Mouse (Mus musculus): ENCODE data around the gene Recql.

Gene Recql

GRCm38 (mm10) chr6:142387011-142387754, at the start of gene Recql, which contains the start of gene Golt1b:
Gene Recql (minus strand): TSS chr6:142387087.
Gene Golt1b (plus strand): TSS chr6:142387221.
- peak; percentile 95 for DNase-seq (ENCODE audit: low spot score)

DNA sequence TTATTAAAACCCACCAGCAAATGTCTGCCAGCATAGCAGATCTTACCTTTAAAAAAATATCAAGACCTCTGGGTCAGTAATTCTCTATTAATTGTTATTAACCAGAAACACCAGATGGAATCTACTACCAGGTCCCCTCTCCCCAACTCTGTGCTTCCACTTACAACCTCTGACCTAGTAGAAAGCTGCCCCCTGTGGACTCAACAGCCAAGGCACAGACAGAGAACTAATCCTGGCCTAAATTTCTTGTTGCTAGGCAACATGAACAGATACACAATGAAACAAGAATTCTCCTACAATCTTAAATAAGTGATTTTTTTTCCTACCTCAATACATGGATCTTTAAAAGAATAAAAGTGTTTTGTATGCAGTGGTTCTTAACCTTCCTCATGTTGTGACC, 42.2 kb upstream of the Recql start:
- no peak for DNase-seq (ENCODE audit: low spot score)

GRCm38 (mm10) chr6:142424976-142425375, 38.1 kb upstream of the Recql start:
- no peak for DNase-seq (ENCODE audit: low spot score)

DNA sequence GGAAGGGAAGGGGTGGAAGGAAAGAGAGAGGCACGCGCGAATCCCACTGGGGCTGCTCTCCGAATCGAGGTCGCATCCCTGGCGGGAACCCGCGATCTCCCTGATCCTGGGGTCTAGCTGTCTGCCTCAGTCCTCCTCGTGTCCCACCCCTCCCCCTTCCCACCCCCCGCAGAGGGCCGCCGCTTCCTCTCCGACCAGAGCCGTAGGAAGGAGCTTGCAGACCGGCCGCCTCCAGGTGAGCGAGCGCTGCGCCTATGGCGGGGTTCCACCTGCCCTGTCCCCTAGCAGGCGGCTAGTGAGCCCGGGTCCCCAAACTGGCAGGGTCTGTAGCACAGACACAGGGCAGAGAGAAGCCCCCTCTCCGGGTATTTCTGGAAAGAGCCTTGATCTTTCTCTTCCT, 27.7 kb upstream of the Recql start:
- no peak for DNase-seq (ENCODE audit: low spot score)

DNA sequence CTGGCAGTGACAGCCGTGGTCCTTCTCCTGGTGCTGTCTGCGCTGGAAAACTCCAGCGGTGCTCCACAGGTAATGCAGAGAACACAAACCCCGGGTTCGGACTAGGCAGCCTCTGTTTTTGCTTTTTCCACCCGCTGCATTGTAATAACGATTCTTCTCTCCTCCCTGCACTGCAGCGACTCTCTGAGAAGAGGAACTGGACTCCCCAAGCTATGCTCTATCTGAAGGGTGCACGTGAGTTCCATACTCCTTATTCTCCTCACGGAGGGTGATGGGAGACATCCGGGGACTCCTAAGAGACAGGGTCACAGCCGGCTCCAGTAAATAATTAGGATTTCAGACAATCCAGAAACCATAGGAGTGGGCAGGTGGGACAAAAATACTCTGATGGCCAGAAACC, 27.0 kb upstream of the Recql start:
- DNase-seq (ENCODE audit: low spot score): no peak

- DNase-seq (ENCODE audit: low spot score): no peak
Measured at GRCm38 (mm10) chr6:142412906-142413491, 26.1 kb upstream of the Recql start, which contains the start of gene Spx. Gene Spx (plus strand): TSS chr6:142413441.

- no peak for DNase-seq (ENCODE audit: low spot score)
Measured at GRCm38 (mm10) chr6:142411140-142411539, 24.3 kb upstream of the Recql start.

GRCm38 (mm10) chr6:142395756-142396155, 8.9 kb upstream of the Recql start:
- no peak for DNase-seq (ENCODE audit: low spot score)

DNA sequence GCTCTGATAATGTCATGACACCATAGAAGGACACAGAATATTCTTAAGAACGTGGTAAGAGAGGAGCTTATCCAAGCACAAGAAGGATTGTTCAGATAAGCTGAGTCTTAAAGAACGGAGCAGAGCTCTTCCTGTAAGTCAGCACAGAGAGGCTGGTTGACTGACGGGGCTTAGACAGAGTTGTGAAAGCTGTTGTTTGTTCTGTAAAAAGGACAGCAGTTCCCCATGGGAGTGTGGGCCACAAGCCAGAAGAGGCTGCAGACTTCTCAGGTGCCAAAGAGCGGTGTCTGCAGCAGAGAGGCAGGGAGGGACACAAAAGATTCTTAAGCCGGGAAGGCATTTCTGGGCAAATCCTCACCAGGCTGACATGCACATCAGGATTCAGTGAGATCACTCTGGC, 7.8 kb upstream of the Recql start:
- no peak for DNase-seq (ENCODE audit: low spot score)

DNA sequence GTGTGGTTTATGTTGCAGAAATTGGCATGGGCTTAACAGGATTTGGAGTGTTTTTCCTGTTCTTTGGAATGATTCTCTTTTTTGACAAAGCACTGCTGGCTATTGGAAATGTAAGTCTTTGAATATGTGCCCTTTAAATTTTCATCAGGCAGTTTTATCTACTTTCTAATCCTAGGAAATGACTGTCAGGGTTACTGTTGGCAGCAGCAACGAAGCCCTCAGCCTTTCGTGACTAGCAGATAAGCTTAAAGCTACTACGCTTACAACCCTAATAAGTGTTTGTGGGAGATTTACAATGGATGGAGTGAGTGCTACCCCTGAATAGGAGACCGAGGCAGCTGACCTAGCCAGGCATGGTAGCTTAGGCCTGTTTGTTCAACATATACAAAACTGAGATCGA, 5.4 kb upstream of the Recql start:
- no peak for DNase-seq (ENCODE audit: low spot score)

DNA sequence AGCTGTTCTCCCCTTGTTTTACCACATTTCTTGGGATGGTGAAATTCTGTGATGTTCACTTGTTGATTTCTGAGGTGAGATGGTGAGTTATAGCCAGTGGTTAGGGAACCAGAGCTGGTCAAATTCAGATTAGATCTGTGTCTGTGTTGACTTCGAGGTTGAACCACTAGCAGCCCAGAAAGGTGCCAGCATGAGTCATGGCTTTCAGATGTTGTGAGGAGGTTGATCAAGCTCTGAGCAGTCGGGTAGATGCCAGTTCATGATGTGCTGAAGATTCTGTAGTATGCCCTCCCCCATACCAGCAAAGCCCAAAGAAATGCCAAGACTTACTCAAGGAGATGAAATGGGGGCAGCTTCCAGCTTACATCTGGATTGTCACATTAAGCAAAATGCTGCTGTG, 2.2 kb upstream of the Recql start:
- DNase-seq (ENCODE audit: low spot score): no peak

- DNase-seq (ENCODE audit: low spot score): peak; percentile 22
Measured at GRCm38 (mm10) chr6:142387755-142388271, 926 bp upstream of the Recql start.

DNA sequence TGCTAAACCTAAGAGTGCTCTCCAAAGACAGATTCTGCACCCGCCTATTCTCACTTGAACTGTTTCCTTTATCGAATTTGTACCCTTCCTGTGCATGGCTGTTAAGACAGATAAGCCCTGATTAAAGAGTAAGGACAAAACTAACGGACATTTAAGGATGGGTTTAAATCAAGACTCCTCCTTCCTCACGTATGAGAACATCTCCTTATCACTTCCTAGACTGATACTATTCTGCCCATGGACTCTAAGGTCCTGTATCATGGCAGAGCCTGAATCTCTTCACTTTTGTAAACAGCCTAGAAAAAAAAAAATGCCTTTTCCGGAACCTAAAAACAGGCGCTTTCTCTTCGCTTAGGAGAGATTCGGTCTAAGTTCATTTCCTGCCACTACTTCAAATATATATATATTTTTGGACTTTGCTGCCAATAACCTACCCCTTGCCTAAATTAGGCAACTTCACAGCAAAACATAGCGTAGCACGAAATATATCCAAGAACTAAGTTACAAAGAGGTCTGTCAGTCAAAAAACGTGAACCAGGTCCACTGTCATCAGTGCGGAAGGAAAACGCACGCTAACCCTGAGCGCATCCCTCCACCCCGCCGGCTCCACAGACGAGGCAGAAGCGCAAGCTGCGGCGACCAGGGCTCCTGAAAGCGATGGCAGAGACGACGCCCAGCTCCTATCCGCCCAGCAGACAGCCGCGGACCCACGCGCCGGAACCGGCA, 439 bp downstream of the Recql start:
- peak; percentile 53 for DNase-seq (ENCODE audit: low spot score)

DNA sequence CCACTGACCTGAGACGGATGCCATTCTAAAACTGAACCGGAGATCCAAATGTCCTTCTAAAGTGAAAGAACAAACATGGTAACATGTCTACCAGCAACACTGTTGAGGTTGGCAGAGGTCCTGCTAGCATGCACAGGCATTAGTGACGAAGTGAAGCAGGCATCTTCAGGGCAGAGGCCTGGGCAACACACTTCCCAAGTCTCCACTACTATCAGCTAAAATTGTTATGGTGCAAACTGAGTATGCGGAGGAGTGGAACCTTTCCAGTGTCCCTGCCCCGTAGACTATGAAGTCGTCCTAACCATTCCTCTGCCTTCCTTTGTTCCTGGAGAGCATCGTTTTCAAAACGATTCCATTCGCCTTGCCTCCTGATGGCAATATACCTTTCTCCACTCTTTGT, 2.4 kb downstream of the Recql start:
- DNase-seq (ENCODE audit: low spot score): no peak

DNA sequence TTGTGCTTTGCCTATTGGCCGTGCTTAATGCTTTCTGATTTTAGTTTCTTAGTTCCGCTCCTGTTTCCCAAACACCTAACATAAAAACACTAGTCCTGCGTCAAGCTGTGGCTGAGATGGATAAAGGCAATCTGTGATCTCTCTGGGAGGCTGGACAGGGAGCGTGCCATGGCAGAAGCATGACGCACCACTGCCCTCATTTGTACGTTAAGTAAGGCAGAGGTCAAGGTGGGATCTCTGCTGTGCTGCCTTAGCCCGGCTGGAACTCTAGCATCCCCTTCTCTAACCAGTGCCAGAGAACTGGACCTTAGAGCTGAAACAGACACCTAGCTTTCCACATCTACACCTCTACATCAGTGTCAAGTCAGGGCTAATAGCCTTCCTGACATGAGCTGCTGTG, 5.3 kb downstream of the Recql start:
- DNase-seq (ENCODE audit: low spot score): no peak

DNA sequence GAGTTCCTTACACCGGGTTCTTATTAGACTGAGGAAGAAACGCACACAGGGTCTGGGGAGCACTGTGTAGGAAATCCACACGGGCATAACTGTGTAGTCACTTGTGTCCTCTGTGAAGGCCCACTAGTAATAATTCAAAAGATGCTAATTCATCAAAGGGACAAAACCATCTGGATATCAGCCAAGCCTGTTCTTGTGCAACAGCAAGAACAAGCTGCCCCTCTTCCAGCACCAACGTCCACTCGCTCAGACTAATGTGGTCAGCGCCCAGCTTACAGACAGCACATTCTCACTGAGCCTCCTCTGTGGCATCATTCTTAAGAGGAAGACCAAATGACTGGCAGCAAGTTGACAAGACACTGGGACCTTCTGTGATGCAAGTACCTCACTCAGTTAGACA, 6.9 kb downstream of the Recql start:
- no peak for DNase-seq (ENCODE audit: low spot score)

DNA sequence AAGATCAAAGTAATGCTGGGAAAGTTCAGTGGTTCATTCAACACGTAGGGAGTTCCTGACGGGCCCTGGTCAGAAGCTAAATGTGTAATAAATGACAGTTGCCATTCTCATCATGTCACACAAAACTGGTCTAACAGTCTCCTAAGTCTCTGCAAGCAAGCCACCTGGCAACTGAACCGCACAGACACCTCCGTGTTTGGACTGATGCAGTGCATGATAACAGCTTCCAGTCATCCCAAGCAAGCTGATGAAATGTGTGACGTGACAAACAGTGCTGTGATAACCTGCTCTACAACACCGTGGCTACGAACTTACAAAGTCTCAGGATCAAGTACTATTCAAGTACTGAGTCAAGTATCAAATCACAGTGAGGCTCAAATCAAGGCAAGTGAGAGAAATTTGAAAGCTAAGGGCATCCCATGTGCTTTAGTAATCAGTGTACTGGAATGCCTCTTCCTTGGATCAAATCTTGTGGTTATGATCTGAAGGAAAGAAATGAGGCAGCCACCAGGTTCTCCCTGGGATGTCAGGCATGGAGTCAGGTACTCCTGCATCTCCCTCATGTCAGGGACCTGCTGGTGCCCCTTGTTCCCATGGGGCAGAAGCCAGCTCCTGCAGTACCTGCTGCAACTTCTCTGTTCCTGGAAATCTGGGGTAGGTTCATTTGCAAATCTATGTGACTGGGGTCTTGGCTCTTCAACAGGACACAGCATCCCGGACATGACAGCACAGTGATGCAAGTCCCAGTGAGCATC, 8.1 kb downstream of the Recql start:
- no peak for DNase-seq (ENCODE audit: low spot score)

DNA sequence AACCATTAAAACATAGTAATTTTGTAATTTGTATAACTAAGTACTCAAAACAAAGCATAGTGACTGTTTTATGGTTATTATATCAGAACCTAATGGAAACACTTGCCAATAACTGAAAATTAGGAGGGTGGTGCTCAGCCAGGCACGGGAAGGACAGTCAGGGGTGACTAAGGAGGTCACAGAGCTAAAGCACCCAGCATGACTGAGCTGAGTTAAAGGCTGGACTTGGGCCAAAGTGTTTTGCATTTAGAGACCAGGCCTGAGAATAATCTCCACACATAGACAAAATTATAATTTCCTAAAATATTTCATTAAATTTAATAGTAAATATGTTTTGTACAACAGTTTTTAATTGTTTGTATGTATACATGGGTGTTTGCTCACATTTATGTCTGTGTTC, 9.8 kb downstream of the Recql start:
- DNase-seq (ENCODE audit: low spot score): no peak

DNA sequence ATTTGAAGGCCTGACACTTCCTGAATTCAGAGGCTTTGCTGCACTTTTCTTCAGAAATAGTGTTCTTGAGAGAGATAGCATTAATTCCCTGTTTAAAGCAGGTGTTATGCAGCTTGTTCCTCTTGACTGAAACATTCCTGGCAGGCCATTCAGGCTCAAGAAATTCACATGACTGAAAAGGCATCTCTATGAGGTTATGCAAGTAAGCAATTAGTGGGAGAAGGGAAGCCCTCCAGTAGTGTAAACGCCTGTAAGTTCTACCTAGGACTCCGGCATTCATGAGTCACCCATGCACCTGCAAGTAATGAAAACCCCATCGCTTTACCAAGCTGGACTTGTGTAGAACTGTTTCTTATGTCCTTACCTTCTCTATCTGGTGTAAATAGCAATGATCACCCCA, 17.3 kb downstream of the Recql start:
- DNase-seq (ENCODE audit: low spot score): no peak

DNA sequence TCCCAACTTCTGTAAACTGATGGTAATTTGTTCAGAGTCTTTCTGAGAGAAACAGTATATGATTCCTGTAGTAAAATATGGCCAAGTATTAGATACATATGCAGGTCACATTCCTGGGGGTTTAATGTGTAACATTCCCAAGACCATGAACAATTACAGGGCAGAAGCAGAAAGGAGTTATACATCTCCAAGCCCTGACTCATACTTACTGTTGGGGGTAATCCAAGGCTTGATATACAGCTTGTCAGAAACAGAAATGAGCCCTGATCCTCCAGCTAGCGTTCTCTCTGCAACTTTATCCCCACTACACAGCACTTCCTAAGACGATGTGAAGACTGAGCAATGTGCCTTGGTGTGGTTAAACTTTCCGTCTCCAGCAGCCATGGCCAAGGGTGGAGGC, 19.3 kb downstream of the Recql start:
- DNase-seq (ENCODE audit: low spot score): no peak

DNA sequence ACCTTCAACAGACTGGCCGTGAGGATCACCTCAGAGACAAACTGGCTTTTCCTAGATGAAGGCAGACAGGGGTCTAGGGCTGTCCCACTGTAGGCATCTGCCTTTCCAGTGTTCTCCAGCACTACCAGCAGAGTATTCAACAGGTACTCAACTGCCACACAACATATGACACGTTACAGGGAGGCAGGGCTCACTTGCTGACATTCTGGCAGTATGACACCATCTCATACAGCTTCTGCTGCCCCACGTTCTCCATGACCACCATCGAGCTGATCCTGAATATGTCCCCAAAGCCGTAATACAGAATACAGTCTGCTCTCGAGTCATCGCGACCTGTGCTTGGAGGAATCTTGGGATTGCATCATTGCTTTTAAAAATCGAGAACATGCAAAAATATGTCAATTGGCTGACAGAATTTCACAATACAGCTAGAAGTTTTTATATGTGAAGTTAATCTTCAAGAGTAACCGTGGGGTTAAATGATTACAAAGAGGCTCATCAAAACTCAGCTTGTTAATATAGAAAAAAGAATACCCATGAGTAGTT, 20.3 kb downstream of the Recql start:
- no peak for DNase-seq (ENCODE audit: low spot score)

All from c-Kit-positive CD71-positive TER-119-positive erythroid progenitor cells, embryonic 14.5 days (primary cell).